Mouse (Mus musculus): Measurements from ENCODE around the gene Lats2.

DNA sequence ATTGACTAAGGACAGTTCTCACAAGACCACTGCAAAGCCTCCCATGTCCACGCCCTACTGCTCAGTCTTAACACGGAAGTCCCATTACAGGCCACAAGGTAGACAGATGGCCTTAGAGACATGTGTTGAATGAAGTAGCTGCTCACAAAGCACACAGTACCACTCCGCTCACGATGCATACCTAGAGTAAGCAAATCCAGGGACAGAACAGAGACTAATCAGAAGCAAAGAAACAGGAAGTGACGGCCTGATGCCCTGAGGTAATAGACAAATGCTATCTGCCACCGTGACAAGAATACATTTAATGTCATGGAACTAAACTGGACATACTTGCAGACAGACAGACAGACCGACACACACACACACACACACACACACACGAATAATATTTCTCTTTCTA is 17.5 kb downstream of the Lats2 start:
- TF ChIP-seq CTCF (IDR thresholded peaks at IDR 0.05; ENCODE audit: borderline replicate concordance, insufficient read depth, low read depth, low read length) = no peak
- TF ChIP-seq POLR2A (IDR thresholded peaks at IDR 0.05; ENCODE audit: borderline replicate concordance, insufficient read depth, low read length) = no peak
